ENCODE assay signal across 23 mouse cellular contexts in the genomic region with DNA sequence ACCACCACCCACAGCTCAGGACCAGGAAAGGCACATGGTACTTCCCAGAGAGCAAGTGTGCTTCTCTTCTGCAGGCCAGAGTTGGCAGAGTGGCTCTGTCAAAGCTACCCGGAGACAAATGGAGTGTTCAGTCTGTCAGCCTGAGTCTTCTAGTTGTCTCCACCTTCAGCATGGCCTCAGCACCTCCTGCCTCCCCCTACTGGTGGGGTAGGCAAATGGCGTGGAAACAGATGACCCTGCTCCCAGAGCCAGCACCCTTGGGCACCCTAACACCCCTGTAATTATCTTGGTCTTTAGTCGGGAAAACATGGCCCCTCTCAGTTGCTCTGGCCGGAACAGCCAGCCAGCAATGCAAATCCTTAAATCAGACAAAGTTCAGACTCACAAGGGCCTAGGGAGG. TPM values are rescaled to one million over a fixed set of nuclear protein-coding genes. Genes with fewer than 3 reads are reported as not detected.
DNase-seq lines count a peak whose midpoint lies in the region; ATAC-seq and TF ChIP-seq lines count a peak whose summit lies in the region.
"Had no signal": no experiment of that assay in that cellular context is flagged by ENCODE, and none has a peak within 500 bp of the region (broad histone marks: within the 10 kb centered on the region; RNA-seq: fewer than 3 reads in every experiment).

No protein-coding gene starts in this region.

- DNase-seq in forebrain, postnatal 0 days: no peak
- no peak for DNase-seq in layer of hippocampus, adult 2 months (ENCODE audit: low spot score in 2 of 2)
- no peak for DNase-seq in layer of hippocampus, adult 11-12 months (ENCODE audit: low spot score)
- DNase-seq in CH12.LX (ENCODE audit: extremely low read depth): peak; percentile 17
- DNase-seq in urinary bladder, postnatal 14 days (ENCODE audit: low spot score): no peak
- DNase-seq: adrenal gland, postnatal 25 days; cerebellum, adult 8-10 months; gastrocnemius, postnatal 36 days; heart, postnatal 36 days; kidney, adult 9 months; lung, postnatal 36 days; right cerebral cortex, postnatal 14 days; thymus, adult 2 months had no signal

- H3K4me2 ChIP-seq in forebrain, postnatal 0 days (ENCODE audit: low read depth): no peak overlapping the region
- no peak overlapping the region for H3K4me2 ChIP-seq in forebrain, embryonic 12.5 days
- H3K4me2 ChIP-seq in CH12.LX (ENCODE audit: insufficient read depth, low read depth, poor library complexity, severe bottlenecking): no peak overlapping the region
- H3K4me2 ChIP-seq: heart, embryonic 12.5 days; midbrain, embryonic 11.5 days; neural tube, embryonic 12.5 days had no signal

- TF ChIP-seq EP300 in CH12.LX (IDR thresholded peaks at IDR 0.05; ENCODE audit: low read length): no peak

- no peak for TF ChIP-seq POLR2A in CH12.LX (IDR thresholded peaks at IDR 0.05; ENCODE audit: low read depth, low read length)

- no peak overlapping the region for H3K27ac ChIP-seq in forebrain, postnatal 0 days (ENCODE audit: low read depth, low read length)
- H3K27ac ChIP-seq in forebrain, embryonic 12.5 days: no peak overlapping the region
- H3K27ac ChIP-seq in layer of hippocampus, adult 2 months: no peak overlapping the region
- H3K27ac ChIP-seq in CH12.LX (ENCODE audit: insufficient read depth, low read depth): no peak overlapping the region
- H3K27ac ChIP-seq: forebrain, embryonic 10.5 days; limb, embryonic 10.5 days; neural tube, embryonic 12.5 days had no signal

- no peaks in the 10 kb centered on the region for H3K4me1 ChIP-seq in forebrain, postnatal 0 days (ENCODE audit: insufficient read depth)
- no peaks in the 10 kb centered on the region for H3K4me1 ChIP-seq in forebrain, embryonic 12.5 days
- no peaks in the 10 kb centered on the region for H3K4me1 ChIP-seq in CH12.LX (ENCODE audit: control insufficient read depth in 1 of 2, insufficient read depth in 2 of 2)
- H3K4me1 ChIP-seq: heart, embryonic 12.5 days; limb, embryonic 10.5 days; neural tube, embryonic 12.5 days had no signal

- H3K36me3 ChIP-seq in forebrain, postnatal 0 days (ENCODE audit: insufficient read depth): no peaks in the 10 kb centered on the region
- no peaks in the 10 kb centered on the region for H3K36me3 ChIP-seq in forebrain, embryonic 12.5 days (replicated peaks)
- H3K36me3 ChIP-seq in CH12.LX (replicated peaks in 1 of 2; ENCODE audit: control insufficient read depth in 1 of 2, insufficient read depth in 1 of 2, low read length in 1 of 2): no peaks in the 10 kb centered on the region
- H3K36me3 ChIP-seq: forebrain, embryonic 10.5 days; heart, embryonic 12.5 days; limb, embryonic 10.5 days; neural tube, embryonic 12.5 days had no signal

- dilution Hi-C loops in CH12.LX (cut with MboI; ENCODE audit: extremely low pct_ligation_motif_present, extremely low pct_unique_long_range_greater_than_20kb, low sequenced_read_pairs): no loop called here

- TF ChIP-seq CTCF in forebrain, postnatal 0 days (IDR thresholded peaks at IDR 0.05; ENCODE audit: low read depth): peak; percentile 19; the same call in 1 of the 2 replicates
- peak; percentile 43 for TF ChIP-seq CTCF in layer of hippocampus, adult 2 months (conservative IDR thresholded peaks at IDR 0.05)
- TF ChIP-seq CTCF in CH12.LX (conservative IDR thresholded peaks at IDR 0.05 in 1 of 2, IDR thresholded peaks at IDR 0.05 in 1 of 2; ENCODE audit: low read depth in 2 of 2, low read length in 2 of 2): peak in 1 of 2 experiments; percentile 58; a peak in 2 of 4 replicates

- peak; percentile 31 for TF ChIP-seq RAD21 in CH12.LX (IDR thresholded peaks at IDR 0.05; ENCODE audit: low read depth, low read length)

- H3K9ac ChIP-seq in forebrain, postnatal 0 days: no peak overlapping the region
- H3K9ac ChIP-seq in forebrain, embryonic 12.5 days: no peak overlapping the region
- no peak overlapping the region for H3K9ac ChIP-seq in CH12.LX (ENCODE audit: insufficient read depth, low read depth)
- H3K9ac ChIP-seq: heart, embryonic 12.5 days; neural tube, embryonic 12.5 days had no signal

- no peaks in the 10 kb centered on the region for H3K27me3 ChIP-seq in forebrain, postnatal 0 days (ENCODE audit: insufficient read depth, low read length)
- H3K27me3 ChIP-seq in forebrain, embryonic 12.5 days: peaks cover 6% of the 10 kb centered on the region; the same call in 1 of the 2 replicates
- peaks cover 35% of the 10 kb centered on the region for H3K27me3 ChIP-seq in CH12.LX (replicated peaks)
- H3K27me3 ChIP-seq: heart, embryonic 12.5 days; neural tube, embryonic 12.5 days had no signal

- in situ Hi-C loops in CH12.LX (cut with MboI; ENCODE audit: low pct_ligation_motif_present, low pct_unique_long_range_greater_than_20kb, low sequenced_read_pairs): no loop called here

- H3K79me2 ChIP-seq in CH12.LX (replicated peaks; ENCODE audit: control insufficient read depth, extremely low read depth, insufficient read depth, poor library complexity, severe bottlenecking): no peaks in the 10 kb centered on the region

- WGBS in forebrain, postnatal 0 days: 87% methylated on average over 4 of the region's 4 CpGs
- 86% methylated on average over 4 of the region's 4 CpGs for WGBS in forebrain, embryonic 12.5 days

- ATAC-seq in forebrain, postnatal 0 days: no peak
- no peak for ATAC-seq in forebrain, embryonic 12.5 days (ENCODE audit: low FRiP score)
- peak; percentile 59 for ATAC-seq in megakaryocyte-erythroid progenitor cell, adult 5-6 weeks (replicated peaks; ENCODE audit: low FRiP score, low TSS enrichment, poor library complexity, severe bottlenecking)
- ATAC-seq: hindbrain, embryonic 16.5 days had no signal

- H3K4me3 ChIP-seq in forebrain, postnatal 0 days (ENCODE audit: low read depth, low read length): no peak overlapping the region
- no peak overlapping the region for H3K4me3 ChIP-seq in forebrain, embryonic 12.5 days (replicated peaks)
- no peak overlapping the region for H3K4me3 ChIP-seq in layer of hippocampus, adult 2 months
- no peak overlapping the region for H3K4me3 ChIP-seq in CH12.LX (replicated peaks in 1 of 3; ENCODE audit: low read depth in 2 of 3, low read length in 2 of 3, poor library complexity in 1 of 3)
- H3K4me3 ChIP-seq: forebrain, embryonic 10.5 days; heart, embryonic 12.5 days; limb, embryonic 10.5 days; neural tube, embryonic 12.5 days had no signal

- H3K9me3 ChIP-seq in forebrain, postnatal 0 days (ENCODE audit: low read length): no peaks in the 10 kb centered on the region
- H3K9me3 ChIP-seq in forebrain, embryonic 12.5 days: no peaks in the 10 kb centered on the region
- H3K9me3 ChIP-seq in CH12.LX (replicated peaks; ENCODE audit: low read length): no peaks in the 10 kb centered on the region
- H3K9me3 ChIP-seq: forebrain, embryonic 10.5 days; heart, embryonic 12.5 days; limb, embryonic 10.5 days; neural tube, embryonic 12.5 days had no signal

TF ChIP-seq in CH12.LX, 34 proteins besides CTCF, POLR2A, EP300 and RAD21:
- peak; percentile 36; the same call in 1 of the 2 replicates for TF ChIP-seq SMC3 (IDR thresholded peaks at IDR 0.05; ENCODE audit: low read depth, low read length)
- TF ChIP-seq MAZ (IDR thresholded peaks at IDR 0.05; ENCODE audit: low read depth, low read length): no peak
- TF ChIP-seq NRF1 (IDR thresholded peaks at IDR 0.05; ENCODE audit: low read depth, low read length): no peak
TF ChIP-seq in CH12.LX: peak in this region for 1.

RNA-seq across cellular contexts. Expression of gene 9430038I01Rik, which starts 43.8 kb away (rescaled TPM):
- total RNA-seq in forebrain, postnatal 0 days (2014; rRNA removed): 8.9 and 10.7 TPM in 2 replicates
- polyA plus RNA-seq in forebrain, postnatal 0 days (2015; fragmentation: Nextera tagmentation; extraction: Ambion mirVana): 11.7 and 13.6 TPM in 2 replicates
- 13.8 and 16.0 TPM in 2 replicates for polyA plus RNA-seq in forebrain, embryonic 12.5 days (2016; fragmentation: Nextera tagmentation; extraction: Ambion mirVana)
- 1 to 10 TPM; 3.6 to 5.5 TPM for total RNA-seq in layer of hippocampus, adult 2 months (2021)
- 7.4 and 10.3 TPM in 2 replicates for total RNA-seq in CH12.LX (2012; rRNA removed)
- total RNA-seq in CH12.LX (2014; rRNA removed): 11.6 and 14.0 TPM in 2 replicates
- 9.8 and 14.6 TPM in 2 replicates for polyA plus RNA-seq in CH12.LX (2012; ENCODE audit: insufficient read length, low read depth)
- 13.0 and 13.1 TPM in 2 replicates for total RNA-seq in megakaryocyte-erythroid progenitor cell, adult 5-6 weeks (2014; fragmentation: Nextera tagmentation)
- total RNA-seq in megakaryocyte-erythroid progenitor cell, adult 5-6 weeks (2017): 18.5 and 20.6 TPM in 2 replicates

RNA-seq across cellular contexts. Expression of gene Ebf3, which starts 52.5 kb away (rescaled TPM):
- total RNA-seq in forebrain, postnatal 0 days (2014; rRNA removed): 5.8 and 14.0 TPM in 2 replicates
- polyA plus RNA-seq in forebrain, postnatal 0 days (2015; fragmentation: Nextera tagmentation; extraction: Ambion mirVana): 0.39 and 0.67 TPM in 2 replicates
- polyA plus RNA-seq in forebrain, embryonic 12.5 days (2016; fragmentation: Nextera tagmentation; extraction: Ambion mirVana): 3.4 and 6.4 TPM in 2 replicates
- 1 to 10 TPM in 1 of 2 experiments, under 1 TPM in 1; 0.66 to 1.3 TPM for total RNA-seq in layer of hippocampus, adult 2 months (2021)
- total RNA-seq in CH12.LX (2012; rRNA removed) (0.38 and 0.89 TPM in 2 replicates), CH12.LX (2014; rRNA removed) (not detected in 2 replicates)
- 0.10 and 0.11 TPM in 2 replicates for polyA plus RNA-seq in CH12.LX (2012; ENCODE audit: insufficient read length, low read depth)
- total RNA-seq in megakaryocyte-erythroid progenitor cell, adult 5-6 weeks (2014; fragmentation: Nextera tagmentation): not detected in 2 replicates
- total RNA-seq in megakaryocyte-erythroid progenitor cell, adult 5-6 weeks (2017): not detected in 2 replicates
- total RNA-seq: monocyte, adult 5-6 weeks had no signal
- polyA plus RNA-seq: liver, embryonic 16.5 days had no signal
